Mouse (Mus musculus) liver, embryonic 16.5 days (tissue): ENCODE measurements around the gene Ncbp2. TPM values are rescaled to one million over a fixed set of nuclear protein-coding genes. Genes with fewer than 3 reads are reported as not detected.

Experiments used
- ATAC-seq: fragments of 200-750 bp; cut with Nextera tagmentation; 2 replicates; pipeline ENCODE4 v1.8.0; 2017; ENCODE audit warnings: low read depth, mild to moderate bottlenecking, moderate number of reproducible peaks, moderate library complexity
- H3K27ac ChIP-seq: fragments of 300-500 bp; sonication (generic); 2 replicates; pipeline ENCODE4 v1.5.1; 2014; ENCODE audit warnings: mild to moderate bottlenecking, low read length
- H3K27me3 ChIP-seq: fragments of 300-500 bp; sonication (generic); 2 replicates; pipeline ENCODE4 v1.6.1; 2014; ENCODE audit warnings: low read depth, low read length, mixed read lengths; ENCODE audit not compliant: control insufficient read depth, insufficient read depth
- H3K36me3 ChIP-seq: fragments of 300-500 bp; sonication (generic); 2 replicates; pipeline ENCODE4 v1.6.1; 2014; ENCODE audit warnings: mild to moderate bottlenecking; ENCODE audit not compliant: control insufficient read depth, insufficient read depth
- H3K4me1 ChIP-seq: fragments of 300-500 bp; sonication (generic); 2 replicates; pipeline ENCODE4 v1.6.1; 2014; ENCODE audit warnings: low read depth, low read length, mixed read lengths; ENCODE audit not compliant: control insufficient read depth
- H3K4me2 ChIP-seq: fragments of 300-500 bp; sonication (generic); 2 replicates; pipeline ENCODE4 v1.6.1; 2014; ENCODE audit warnings: low read depth, low read length, mixed read lengths
- H3K4me3 ChIP-seq: fragments of 300-500 bp; sonication (generic); 2 replicates; pipeline ENCODE4 v1.5.1; 2014; ENCODE audit warnings: low read depth, mild to moderate bottlenecking, low read length
- H3K9ac ChIP-seq: fragments of 300-500 bp; sonication (generic); 2 replicates; pipeline ENCODE4 v1.6.1; 2014; ENCODE audit warnings: low read depth, low read length
- H3K9me3 ChIP-seq: fragments of 300-500 bp; sonication (generic); replicated peaks from 2 replicates; pipeline ENCODE4 v1.6.1; 2016; ENCODE audit warnings: low read length; ENCODE audit not compliant: control insufficient read depth
- WGBS: fragments of 180-500 bp; shearing (Covaris S2); extraction: QIAGEN DNeasy Blood & Tissue Kit; methylation state at CpG from one replicate; pipeline ENCODE4 v1.1.7; 2014; ENCODE audit not compliant: insufficient replicate concordance; 5-methylcytosine and 5-hydroxymethylcytosine counted together
- polyA plus RNA-seq: library from polyadenylated mRNA; unstranded; fragments of >200 nt; fragmentation: Nextera tagmentation; extraction: Ambion mirVana; gene quantifications from 2 replicates; pipeline ENCODE4 v1.2.1, GENCODE M21; 2015

The Ncbp2 gene
- polyA plus RNA-seq, 1 experiment from 2014 or later = 25.8 TPM

DNA sequence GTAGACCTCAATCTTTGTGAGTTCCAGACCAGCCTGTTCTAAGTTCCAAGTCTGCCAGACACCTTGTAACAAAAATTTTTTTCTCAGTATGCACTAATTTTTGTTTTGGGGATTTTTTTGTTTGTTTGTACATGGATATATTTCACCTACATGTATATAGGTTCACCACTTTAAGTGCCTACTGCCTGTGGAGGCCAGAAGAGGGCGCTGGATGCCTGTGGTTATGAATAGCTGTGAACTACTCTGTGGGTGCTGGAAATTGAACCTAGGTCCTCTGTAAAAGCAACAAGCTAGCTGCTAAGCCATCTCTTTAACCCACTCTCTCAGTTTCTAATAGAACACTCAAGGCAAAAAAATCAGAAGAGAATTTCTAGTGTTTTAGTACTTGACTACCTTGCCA lies 43.7 kb downstream of the Ncbp2 start:
- ATAC-seq = no peak
- Histone ChIP-seq H3K27me3 (no peaks in the 10 kb centered on the region), H3K4me3 (no peak overlapping the region), H3K9ac (no peak overlapping the region), H3K4me2 (no peak overlapping the region), H3K36me3 (peaks cover 4% of the 10 kb centered on the region; the same call in 1 of the 2 replicates), H3K9me3 (no peaks in the 10 kb centered on the region), H3K27ac (no peak overlapping the region), H3K4me1 (no peaks in the 10 kb centered on the region)
- 53% methylated on average over 1 of the region's 1 CpGs for WGBS

DNA sequence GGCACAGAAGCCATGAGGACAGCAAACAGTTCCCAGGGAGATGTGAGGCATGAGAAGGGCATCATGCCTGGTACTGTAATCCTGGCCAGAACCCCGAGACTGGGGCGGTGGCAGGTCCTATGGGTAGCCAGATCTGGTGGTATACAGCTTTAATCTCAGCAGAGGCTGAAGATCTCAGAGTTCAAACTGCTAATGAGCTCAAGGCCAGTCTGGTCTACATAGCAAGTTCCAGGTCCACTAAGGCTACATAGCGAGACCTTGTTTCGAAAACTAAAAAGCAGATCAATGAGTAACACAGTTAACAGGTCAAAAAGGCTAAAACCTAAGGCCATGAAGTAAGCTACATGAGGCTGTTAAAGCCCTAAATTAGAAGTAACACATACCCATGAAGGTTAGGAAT lies 44.9 kb downstream of the Ncbp2 start:
- H3K27me3 ChIP-seq = no peaks in the 10 kb centered on the region
- no peaks in the 10 kb centered on the region for H3K4me1 ChIP-seq
- no peak overlapping the region for H3K4me2 ChIP-seq
- H3K9ac ChIP-seq = no peak overlapping the region
- ATAC-seq = peak; percentile 27; the same call in 1 of the 2 replicates
- 0 out of 2 replicates have a peak overlapping the region, but pooled peaks have one; percentile 37 for H3K27ac ChIP-seq
- no peak overlapping the region for H3K4me3 ChIP-seq
- no peaks in the 10 kb centered on the region for H3K9me3 ChIP-seq
- 74% methylated on average over 4 of the region's 4 CpGs for WGBS
- peaks cover 3% of the 10 kb centered on the region; the same call in 1 of the 2 replicates for H3K36me3 ChIP-seq

DNA sequence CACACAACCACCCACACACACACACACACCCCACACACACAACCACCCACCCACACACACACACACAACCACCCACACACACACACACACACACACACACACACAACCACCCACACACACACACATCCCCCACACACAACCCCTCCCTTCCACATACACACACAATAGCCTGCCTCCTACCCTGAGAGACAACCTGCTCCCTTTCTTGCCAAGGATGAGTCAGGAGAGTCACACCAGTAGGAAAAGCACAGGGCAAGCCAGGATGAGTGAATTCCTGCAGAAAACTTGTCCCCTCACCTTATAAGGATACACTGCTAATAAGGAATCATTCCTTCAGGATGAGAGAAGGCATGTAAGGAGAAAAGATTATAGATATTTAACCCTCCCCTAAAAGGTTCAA lies 45.6 kb downstream of the Ncbp2 start:
- Histone ChIP-seq H3K36me3 (peaks cover 3% of the 10 kb centered on the region; the same call in 1 of the 2 replicates), H3K9me3 (no peaks in the 10 kb centered on the region), H3K9ac (no peak overlapping the region), H3K4me1 (no peaks in the 10 kb centered on the region), H3K4me2 (no peak overlapping the region), H3K4me3 (no peak overlapping the region), H3K27me3 (no peaks in the 10 kb centered on the region), H3K27ac (no peak overlapping the region)
- ATAC-seq = no peak

DNA sequence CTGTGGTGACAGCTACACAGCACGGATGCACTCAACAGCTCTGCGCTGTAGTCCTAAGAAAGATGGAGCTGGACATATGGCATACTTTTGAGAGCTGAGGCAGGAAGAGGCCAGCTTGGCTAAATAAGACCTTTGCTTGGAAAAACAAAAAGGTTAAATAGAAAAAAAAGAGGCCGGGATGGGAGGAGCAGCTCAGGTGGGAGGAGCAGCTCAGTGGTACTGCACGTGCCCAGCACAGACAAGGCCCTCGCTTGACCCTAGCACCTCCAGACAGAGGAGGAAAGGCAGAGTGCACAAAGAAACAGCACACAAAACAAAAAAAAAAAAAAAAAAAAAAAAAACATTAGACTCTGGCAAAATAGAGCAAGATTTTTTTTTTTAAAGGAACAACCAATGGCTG lies 48.1 kb downstream of the Ncbp2 start:
- 66% methylated on average over 5 of the region's 5 CpGs for WGBS

DNA sequence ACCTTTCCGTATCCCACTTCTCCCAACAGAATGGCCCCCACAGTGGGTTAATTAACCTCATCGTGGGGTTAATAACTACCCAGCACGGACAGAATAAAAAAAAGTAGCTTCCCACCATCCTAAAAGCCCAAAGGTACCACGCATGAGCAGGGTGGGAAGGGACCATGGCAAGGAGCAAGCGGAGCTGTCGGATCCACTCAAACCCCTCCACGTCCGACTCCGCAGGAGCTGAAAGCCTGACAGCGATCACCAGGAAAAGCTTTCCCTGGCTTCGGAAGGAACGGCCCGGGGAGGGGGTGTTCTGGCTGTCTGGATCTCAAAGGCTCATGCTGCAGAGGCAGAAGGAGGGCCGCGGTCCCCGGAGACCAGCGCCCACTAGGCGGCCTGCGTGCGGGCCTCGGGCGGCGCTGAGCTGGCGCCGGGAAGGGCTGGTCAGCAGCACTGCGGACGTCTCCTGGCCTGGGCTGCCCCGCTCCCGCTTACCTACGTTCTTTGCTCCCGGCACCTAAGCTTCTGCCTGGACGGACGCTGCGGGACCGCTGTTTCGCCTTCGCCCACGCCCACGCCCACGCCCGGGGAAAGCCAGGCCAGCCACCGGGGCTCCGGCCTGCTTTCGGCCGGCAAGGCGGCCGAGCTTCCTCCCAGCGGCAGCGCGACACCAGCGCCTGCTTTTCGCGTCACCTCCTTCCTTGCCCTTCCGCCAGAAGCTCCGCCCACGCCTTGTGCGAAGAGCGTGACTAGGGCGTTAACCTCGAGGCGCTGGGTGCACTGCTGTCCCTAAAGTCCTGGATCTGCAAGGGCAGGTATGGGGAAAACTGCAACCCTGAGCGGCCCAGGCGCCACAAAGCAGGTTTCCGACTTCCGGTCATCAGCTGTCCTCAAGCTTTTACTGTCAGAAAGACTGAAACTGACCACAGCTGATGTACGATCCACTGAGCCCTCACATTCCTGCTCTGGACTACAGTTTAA lies 54.5 kb downstream of the Ncbp2 start, which contains the start of gene Senp5:
TSS of gene Senp5 (minus strand) at position 779 of the 969 bp plus-strand sequence.
- H3K27me3 ChIP-seq = no peaks in the 10 kb centered on the region
- H3K36me3 ChIP-seq = no peaks in the 10 kb centered on the region
- H3K9ac ChIP-seq = peak within 1 kb of the TSS; percentile 87
- peak within 1 kb of the TSS; percentile 84 for H3K27ac ChIP-seq
- no peaks in the 10 kb centered on the region for H3K9me3 ChIP-seq
- peak within 1 kb of the TSS; percentile 96 for H3K4me3 ChIP-seq
- peak within 1 kb of the TSS; percentile 76 for H3K4me2 ChIP-seq
- peak; percentile 98 for ATAC-seq
- H3K4me1 ChIP-seq = peaks cover 17% of the 10 kb centered on the region
- under 1% methylated on average over 66 of the region's 66 CpGs for WGBS

More for the DNA sequence above, 48.1 kb downstream of the Ncbp2 start:
- Histone ChIP-seq H3K9me3 (no peaks in the 10 kb centered on the region), H3K9ac (no peak overlapping the region), H3K36me3 (peaks cover 3% of the 10 kb centered on the region; the same call in 1 of the 2 replicates), H3K4me3 (no peak overlapping the region), H3K4me2 (no peak overlapping the region), H3K27ac (no peak overlapping the region), H3K27me3 (no peaks in the 10 kb centered on the region), H3K4me1 (no peaks in the 10 kb centered on the region)
- ATAC-seq = peak; percentile 70

DNA sequence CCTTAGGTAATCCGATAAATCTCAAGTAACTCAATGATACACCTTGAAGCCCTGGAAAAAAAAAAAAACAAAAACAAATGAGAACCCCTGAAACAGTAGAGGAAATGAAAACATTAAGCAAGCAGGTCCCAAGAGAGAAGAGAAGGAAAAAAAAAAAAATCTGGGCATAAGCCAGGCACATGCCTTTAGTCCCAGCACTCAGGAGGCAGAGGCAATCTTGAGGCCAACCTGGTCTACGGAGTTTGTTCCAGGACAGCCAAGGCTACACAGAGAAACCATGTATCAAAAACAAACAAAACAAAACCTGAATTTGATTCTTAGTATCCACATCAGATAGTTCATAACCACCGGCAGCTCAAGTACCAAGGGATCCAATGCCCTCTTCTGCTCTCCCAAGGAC lies 56.4 kb downstream of the Ncbp2 start:
- peaks cover 19% of the 10 kb centered on the region for H3K4me1 ChIP-seq
- no peak for ATAC-seq
- no peaks in the 10 kb centered on the region for H3K9me3 ChIP-seq
- H3K9ac ChIP-seq = no peak overlapping the region
- H3K4me3 ChIP-seq = no peak overlapping the region
- no peak overlapping the region for H3K4me2 ChIP-seq
- 74% methylated on average over 3 of the region's 3 CpGs for WGBS
- H3K36me3 ChIP-seq = no peaks in the 10 kb centered on the region
- H3K27ac ChIP-seq = no peak overlapping the region
- no peaks in the 10 kb centered on the region for H3K27me3 ChIP-seq

DNA sequence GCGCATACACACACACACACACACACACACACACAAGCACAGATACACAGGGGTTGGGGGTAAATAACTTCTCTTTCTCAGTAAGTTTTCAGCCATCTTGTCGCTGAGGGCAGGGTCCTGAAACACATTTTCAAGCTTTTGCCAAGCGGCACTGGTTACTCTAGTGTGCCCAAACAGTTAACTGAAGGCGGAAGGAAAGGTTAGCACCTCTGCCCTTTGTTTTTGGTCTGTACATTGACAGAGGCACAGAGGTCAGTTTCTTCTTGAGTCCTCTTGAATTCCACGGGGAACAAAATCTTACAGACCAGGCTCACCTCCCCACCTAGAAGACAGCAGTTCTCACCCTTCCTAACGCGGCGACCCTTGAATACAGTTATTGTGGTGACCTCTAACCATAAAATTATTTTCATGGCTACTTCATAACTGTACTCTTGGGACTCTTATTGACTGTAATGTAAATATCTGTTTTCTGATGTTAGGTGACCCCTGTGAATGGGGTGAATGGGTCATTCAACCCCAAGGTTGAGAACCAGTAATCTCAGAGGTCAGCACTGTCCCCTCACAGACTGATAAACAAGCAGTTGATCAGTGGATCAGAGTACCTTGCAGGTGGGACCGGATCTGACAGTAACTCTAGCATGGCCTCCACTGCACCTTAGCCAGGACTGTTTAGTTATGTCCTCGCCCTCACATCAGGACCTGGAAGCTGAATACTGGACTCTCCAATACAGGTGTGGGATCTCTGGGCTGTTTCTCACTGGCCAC lies 60.4 kb downstream of the Ncbp2 start:
- H3K4me1 ChIP-seq = peaks cover 3% of the 10 kb centered on the region
- H3K36me3 ChIP-seq = no peaks in the 10 kb centered on the region
- peak overlapping the region; percentile 24 for H3K4me2 ChIP-seq
- no peaks in the 10 kb centered on the region for H3K9me3 ChIP-seq
- no peak overlapping the region for H3K4me3 ChIP-seq
- peak overlapping the region; percentile 66 for H3K27ac ChIP-seq
- no peak overlapping the region for H3K9ac ChIP-seq
- H3K27me3 ChIP-seq = no peaks in the 10 kb centered on the region
- ATAC-seq = peak; percentile 66
- 53% methylated on average over 10 of the region's 10 CpGs for WGBS

DNA sequence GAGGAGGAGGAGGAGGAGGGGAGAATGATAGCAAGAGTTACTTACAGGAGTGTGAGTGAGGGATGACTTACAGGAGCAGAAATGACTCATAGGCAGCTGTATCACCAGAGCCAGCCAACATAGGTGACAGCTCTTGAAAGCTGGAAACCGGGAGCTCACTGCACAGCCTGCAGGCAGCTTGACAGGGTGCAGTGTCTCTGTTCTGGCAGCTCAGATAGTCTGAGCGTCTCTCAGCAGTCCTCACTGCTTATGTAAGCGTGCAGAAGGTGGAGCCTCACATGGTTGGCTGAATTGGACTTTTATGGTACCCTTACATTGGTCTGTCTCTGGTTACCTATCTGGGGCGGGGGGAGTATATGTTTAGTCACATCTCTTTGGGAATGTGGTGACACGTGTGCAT lies 61.6 kb downstream of the Ncbp2 start:
- Histone ChIP-seq H3K9ac (no peak overlapping the region), H3K4me3 (no peak overlapping the region), H3K27me3 (no peaks in the 10 kb centered on the region), H3K27ac (no peak overlapping the region), H3K4me1 (peaks cover 2% of the 10 kb centered on the region; the same call in 1 of the 2 replicates), H3K36me3 (no peaks in the 10 kb centered on the region), H3K9me3 (no peaks in the 10 kb centered on the region), H3K4me2 (no peak overlapping the region)
- WGBS = 21% methylated on average over 5 of the region's 5 CpGs
- peak; percentile 58 for ATAC-seq
